Mouse (Mus musculus): ENCODE results near the gene Ak8. TPM values are rescaled to one million over a fixed set of nuclear protein-coding genes. Genes with fewer than 3 reads are reported as not detected.
A peak's percentile ranks its signal among the peaks of the same experiment; 100 is the strongest.

The Ak8 gene
- total and polyA plus RNA-seq, 2 experiments from 2014 or later: 1.6 to 3.3 TPM

GRCm38 (mm10) chr2:28855773-28856172, 155.8 kb downstream of the Ak8 start:
- peak; percentile 57 for TF ChIP-seq CTCF (IDR thresholded peaks at IDR 0.05; ENCODE audit: low read depth)
- no peak for ATAC-seq
- no peaks in the 10 kb centered on the region for H3K9me3 ChIP-seq (ENCODE audit: low read length)
- no peak overlapping the region for H3K27ac ChIP-seq
- H3K4me2 ChIP-seq (ENCODE audit: low read depth, low read length): no peak overlapping the region
- H3K4me1 ChIP-seq (ENCODE audit: insufficient read depth, low read length): no peaks in the 10 kb centered on the region
- peaks cover 18% of the 10 kb centered on the region; the same call in 1 of the 2 replicates for H3K36me3 ChIP-seq (ENCODE audit: insufficient read depth, low read length)
- no peaks in the 10 kb centered on the region for H3K27me3 ChIP-seq (ENCODE audit: insufficient read depth, low read length)
- H3K9ac ChIP-seq (replicated peaks; ENCODE audit: low read length): no peak overlapping the region
- WGBS: 89% methylated on average over 2 of the region's 2 CpGs
- DNase-seq (ENCODE audit: low spot score): peak; percentile 48
- H3K4me3 ChIP-seq (ENCODE audit: low read length): no peak overlapping the region

- DNase-seq (ENCODE audit: low spot score) (no peak), ATAC-seq (no peak)
- Histone ChIP-seq H3K4me3 (ENCODE audit: low read length) (no peak overlapping the region), H3K9me3 (ENCODE audit: low read length) (no peaks in the 10 kb centered on the region), H3K4me2 (ENCODE audit: low read depth, low read length) (no peak overlapping the region), H3K9ac (replicated peaks; ENCODE audit: low read length) (no peak overlapping the region), H3K36me3 (ENCODE audit: insufficient read depth, low read length) (peaks cover 25% of the 10 kb centered on the region; the same call in 1 of the 2 replicates), H3K27ac (no peak overlapping the region), H3K27me3 (ENCODE audit: insufficient read depth, low read length) (no peaks in the 10 kb centered on the region), H3K4me1 (ENCODE audit: insufficient read depth, low read length) (no peaks in the 10 kb centered on the region)
- TF ChIP-seq CTCF (IDR thresholded peaks at IDR 0.05; ENCODE audit: low read depth): no peak
- 92% methylated on average over 4 of the region's 4 CpGs for WGBS
These were observed 159.3 kb downstream of the Ak8 start for GRCm38 (mm10) chr2:28859303-28859702.

GRCm38 (mm10) chr2:28860678-28861423, 160.9 kb downstream of the Ak8 start:
- Histone ChIP-seq H3K36me3 (ENCODE audit: insufficient read depth, low read length) (peaks cover 28% of the 10 kb centered on the region; the same call in 1 of the 2 replicates), H3K27ac (peak overlapping the region; percentile 41; the same call in 1 of the 2 replicates), H3K9ac (replicated peaks; ENCODE audit: low read length) (no peak overlapping the region), H3K9me3 (ENCODE audit: low read length) (no peaks in the 10 kb centered on the region), H3K4me3 (ENCODE audit: low read length) (no peak overlapping the region), H3K4me2 (ENCODE audit: low read depth, low read length) (no peak overlapping the region), H3K27me3 (ENCODE audit: insufficient read depth, low read length) (no peaks in the 10 kb centered on the region), H3K4me1 (ENCODE audit: insufficient read depth, low read length) (no peaks in the 10 kb centered on the region)
- DNase-seq (ENCODE audit: low spot score) (peak; percentile 82), ATAC-seq (peak; percentile 90)
- 64% methylated on average over 8 of the region's 8 CpGs for WGBS
- TF ChIP-seq CTCF (IDR thresholded peaks at IDR 0.05; ENCODE audit: low read depth): peak; percentile 17; the same call in 1 of the 2 replicates

Small RNA genes within 50 kb of the gene (microRNA-seq; reads per million reads assigned to microRNA genes)
- gene Mir3088: 3.2 to 4.7 reads per million in 2 experiments

Other genes starting within 250 kb of the Ak8 start
- gene 1700007K13Rik, start 233.8 kb upstream of the Ak8 start, total RNA-seq (2014; rRNA removed): 2.8 and 8.6 TPM in 2 replicates
- gene 1700007K13Rik, start 233.8 kb upstream of the Ak8 start, polyA plus RNA-seq (2015; fragmentation: Nextera tagmentation; extraction: Ambion mirVana): 6.1 and 7.1 TPM in 2 replicates
- gene Mrps2, start 232.1 kb upstream of the Ak8 start, total RNA-seq (2014; rRNA removed): 31.5 and 33.0 TPM in 2 replicates
- gene Mrps2, start 232.1 kb upstream of the Ak8 start, polyA plus RNA-seq (2015; fragmentation: Nextera tagmentation; extraction: Ambion mirVana): 39.2 and 42.6 TPM in 2 replicates
- 3.7 and 8.2 TPM in 2 replicates for gene Gbgt1, start 203.3 kb upstream of the Ak8 start, total RNA-seq (2014; rRNA removed)
- 1.5 and 1.7 TPM in 2 replicates for gene Gbgt1, start 203.3 kb upstream of the Ak8 start, polyA plus RNA-seq (2015; fragmentation: Nextera tagmentation; extraction: Ambion mirVana)
- not detected in 2 replicates for gene Gm10134, start 194.1 kb upstream of the Ak8 start, total RNA-seq (2014; rRNA removed)
- gene Gm10134, start 194.1 kb upstream of the Ak8 start, polyA plus RNA-seq (2015; fragmentation: Nextera tagmentation; extraction: Ambion mirVana): 4.0 and 4.8 TPM in 2 replicates
- 263 and 266 TPM in 2 replicates for gene Ralgds, start 187.0 kb upstream of the Ak8 start, total RNA-seq (2014; rRNA removed)
- 74.6 and 76.8 TPM in 2 replicates for gene Ralgds, start 187.0 kb upstream of the Ak8 start, polyA plus RNA-seq (2015; fragmentation: Nextera tagmentation; extraction: Ambion mirVana)
- gene Cel, start 136.8 kb upstream of the Ak8 start, total RNA-seq (2014; rRNA removed): not detected in 2 replicates
- not detected in 2 replicates for gene Cel, start 136.8 kb upstream of the Ak8 start, polyA plus RNA-seq (2015; fragmentation: Nextera tagmentation; extraction: Ambion mirVana)
- 23.1 and 28.4 TPM in 2 replicates for gene Gtf3c5, start 116.4 kb upstream of the Ak8 start, total RNA-seq (2014; rRNA removed)
- gene Gtf3c5, start 116.4 kb upstream of the Ak8 start, polyA plus RNA-seq (2015; fragmentation: Nextera tagmentation; extraction: Ambion mirVana): 27.4 and 29.5 TPM in 2 replicates
- not detected in 2 replicates for gene Gfi1b, start 78.2 kb upstream of the Ak8 start, total RNA-seq (2014; rRNA removed)
- gene Gfi1b, start 78.2 kb upstream of the Ak8 start, polyA plus RNA-seq (2015; fragmentation: Nextera tagmentation; extraction: Ambion mirVana): not detected in 2 replicates
- gene Tsc1, start 58.9 kb upstream of the Ak8 start, total RNA-seq (2014; rRNA removed): 33.9 and 42.3 TPM in 2 replicates
- gene Tsc1, start 58.9 kb upstream of the Ak8 start, polyA plus RNA-seq (2015; fragmentation: Nextera tagmentation; extraction: Ambion mirVana): 20.0 and 22.7 TPM in 2 replicates
- 0.89 TPM in 1 of 2 replicates, not detected in the other for gene Spaca9, start 437 bp upstream of the Ak8 start, total RNA-seq (2014; rRNA removed)
- gene Spaca9, start 437 bp upstream of the Ak8 start, polyA plus RNA-seq (2015; fragmentation: Nextera tagmentation; extraction: Ambion mirVana): 2.9 and 3.7 TPM in 2 replicates
- 64.3 and 111 TPM in 2 replicates for gene Gtf3c4, start 140.2 kb downstream of the Ak8 start, total RNA-seq (2014; rRNA removed)
- 12.8 and 14.5 TPM in 2 replicates for gene Gtf3c4, start 140.2 kb downstream of the Ak8 start, polyA plus RNA-seq (2015; fragmentation: Nextera tagmentation; extraction: Ambion mirVana)
- 17.4 and 18.6 TPM in 2 replicates for gene Ddx31, start 140.2 kb downstream of the Ak8 start, total RNA-seq (2014; rRNA removed)
- gene Ddx31, start 140.2 kb downstream of the Ak8 start, polyA plus RNA-seq (2015; fragmentation: Nextera tagmentation; extraction: Ambion mirVana): 10.2 and 11.0 TPM in 2 replicates
- gene Barhl1, start 216.5 kb downstream of the Ak8 start, total RNA-seq (2014; rRNA removed): 43.0 and 50.7 TPM in 2 replicates
- 51.1 and 52.1 TPM in 2 replicates for gene Barhl1, start 216.5 kb downstream of the Ak8 start, polyA plus RNA-seq (2015; fragmentation: Nextera tagmentation; extraction: Ambion mirVana)